Mouse (Mus musculus) heart, adult 2 months (tissue): ENCODE data around the gene Sptbn4. TPM values are rescaled to one million over a fixed set of nuclear protein-coding genes. Genes with fewer than 3 reads are reported as not detected.
A peak's percentile ranks its signal among the peaks of the same experiment; 100 is the strongest.

ENCODE experiments used
- DNase-seq, 2 experiments: peaks; one replicate each; pipeline ENCODE4 v3.0.0; 2021
- H3K27ac ChIP-seq: fragments of 200-600 bp; 2 replicates; pipeline ENCODE4 v1.8.1; 2022
- H3K27me3 ChIP-seq: fragments of 200-500 bp; 2 replicates; pipeline ENCODE4 v1.6.1; 2012; ENCODE audit warnings: mild to moderate bottlenecking, low read length, inconsistent platforms, mixed read lengths; ENCODE audit not compliant: control insufficient read depth, insufficient read depth
- H3K36me3 ChIP-seq: fragments of 200-500 bp; 2 replicates; pipeline ENCODE4 v1.6.1; 2012; ENCODE audit warnings: low read length, inconsistent platforms; ENCODE audit not compliant: control insufficient read depth, insufficient read depth
- H3K4me1 ChIP-seq: fragments of 200-500 bp; 2 replicates; pipeline ENCODE4 v1.6.1; 2011; ENCODE audit warnings: low read length; ENCODE audit not compliant: control insufficient read depth, insufficient read depth
- H3K4me3 ChIP-seq: fragments of 200-600 bp; 2 replicates; pipeline ENCODE4 v1.8.1; 2022
- H3K79me2 ChIP-seq: fragments of 200-500 bp; replicated peaks from 2 replicates; pipeline ENCODE4 v1.6.1; 2012; ENCODE audit warnings: mild to moderate bottlenecking, inconsistent platforms, low read length, moderate library complexity, mixed read lengths; ENCODE audit not compliant: control insufficient read depth, insufficient read depth
- H3K9ac ChIP-seq: fragments of 200-500 bp; 2 replicates; pipeline ENCODE4 v1.6.1; 2012; ENCODE audit warnings: low read depth, mild to moderate bottlenecking, control low read depth, inconsistent platforms, low read length, mixed read lengths
- CTCF ChIP-seq: fragments of 200-600 bp; IDR thresholded peaks from 2 replicates; pipeline ENCODE4 v1.8.1; 2022; ENCODE audit warnings: antibody characterized with exemption, mild to moderate bottlenecking, moderate library complexity
- EP300 ChIP-seq: fragments of 200-500 bp; IDR thresholded peaks from 2 replicates; pipeline ENCODE4 v1.6.1; 2011; ENCODE audit warnings: low read depth, low read length, control low read depth; ENCODE audit not compliant: insufficient read depth
- POLR2A ChIP-seq: fragments of 200-500 bp; IDR thresholded peaks from 2 replicates; pipeline ENCODE4 v1.6.1; 2011; ENCODE audit warnings: mild to moderate bottlenecking, low read depth, low read length, control low read depth; ENCODE audit not compliant: insufficient read depth
- WGBS: fragments of 180-500 bp; shearing (Covaris S2); methylation state at CpG from one replicate; pipeline ENCODE4 v1.1.7; 2018; 5-methylcytosine and 5-hydroxymethylcytosine counted together
- intact Hi-C: fragments of 180-260 bp; cut with DNase I; formaldehyde crosslinking; loops from one replicate; pipeline ENCODE4 v1.15.1; 2025
- polyA plus RNA-seq: library from polyadenylated mRNA; depleted of rRNA; stranded (reverse); fragments of >200 nt; gene quantifications from 2 replicates; pipeline ENCODE4 v1.2.3, GENCODE M21; 2012
- total RNA-seq, 2 experiments: library from RNA; stranded (reverse); gene quantifications; 2 replicates each; pipeline ENCODE4 v1.2.3; 2021

Sptbn4 gene
- total and polyA plus RNA-seq, 3 experiments = 0.18 to 0.23 (median 0.20) TPM

DNA sequence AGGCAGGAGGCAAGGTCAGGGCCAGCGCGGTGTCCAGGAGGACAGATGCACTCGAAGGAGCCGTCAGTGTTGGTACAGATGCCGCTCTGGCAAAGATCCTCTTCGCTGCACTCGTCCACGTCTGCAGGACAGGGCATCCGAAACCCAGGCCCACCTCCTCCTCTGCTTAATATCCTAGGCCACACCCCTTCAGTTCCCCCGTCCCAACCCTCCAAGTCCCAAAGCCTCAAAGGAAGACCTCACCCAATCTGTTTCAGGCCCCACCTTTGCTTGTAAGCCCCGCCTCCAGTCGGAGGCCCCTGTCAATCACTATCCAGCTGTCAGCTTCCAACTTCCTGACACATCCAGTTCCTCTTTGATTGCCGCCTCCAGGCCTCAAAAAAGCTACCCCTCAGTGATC lies 125.2 kb downstream of the Sptbn4 start:
- WGBS = 30% methylated on average over 13 of the region's 13 CpGs
- intact Hi-C loops = no loop called here
- Histone ChIP-seq H3K27ac (peak overlapping the region; percentile 60), H3K27me3 (no peaks in the 10 kb centered on the region), H3K9ac (peak overlapping the region; percentile 40), H3K79me2 (no peaks in the 10 kb centered on the region), H3K4me3 (peak overlapping the region; percentile 20; the same call in 1 of the 2 replicates), H3K36me3 (no peaks in the 10 kb centered on the region), H3K4me1 (peaks cover 9% of the 10 kb centered on the region)
- DNase-seq = peak; percentile 58 to 60
- TF ChIP-seq POLR2A (0 out of 2 replicates have a peak, but pooled peaks have one; percentile 19), CTCF (no peak)

DNA sequence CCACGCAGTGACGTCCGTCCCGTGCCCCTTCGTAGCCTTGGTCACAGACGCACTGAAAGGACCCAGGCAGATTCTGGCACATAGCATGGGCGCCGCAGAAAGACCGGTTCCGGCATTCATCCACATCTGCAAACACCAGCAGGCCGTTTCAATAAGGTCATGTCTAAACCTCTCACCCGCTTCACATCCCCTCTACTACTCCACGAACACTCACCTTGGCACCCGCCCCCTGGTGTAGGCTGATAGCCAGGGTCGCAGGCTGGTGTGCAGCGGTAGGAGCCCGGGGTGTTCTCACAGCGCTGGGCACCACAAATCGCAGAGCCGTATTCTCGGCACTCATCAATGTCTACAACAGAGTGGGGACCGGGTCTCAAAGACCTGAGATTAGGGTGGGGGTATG lies 128.1 kb downstream of the Sptbn4 start:
- intact Hi-C loops = no loop called here
- Histone ChIP-seq H3K4me1 (peaks cover 4% of the 10 kb centered on the region), H3K9ac (no peak overlapping the region), H3K27me3 (no peaks in the 10 kb centered on the region), H3K4me3 (no peak overlapping the region), H3K36me3 (no peaks in the 10 kb centered on the region), H3K79me2 (no peaks in the 10 kb centered on the region), H3K27ac (no peak overlapping the region)
- no peak for DNase-seq
- WGBS = 88% methylated on average over 22 of the region's 22 CpGs
- TF ChIP-seq POLR2A (no peak), EP300 (no peak), CTCF (no peak)

DNA sequence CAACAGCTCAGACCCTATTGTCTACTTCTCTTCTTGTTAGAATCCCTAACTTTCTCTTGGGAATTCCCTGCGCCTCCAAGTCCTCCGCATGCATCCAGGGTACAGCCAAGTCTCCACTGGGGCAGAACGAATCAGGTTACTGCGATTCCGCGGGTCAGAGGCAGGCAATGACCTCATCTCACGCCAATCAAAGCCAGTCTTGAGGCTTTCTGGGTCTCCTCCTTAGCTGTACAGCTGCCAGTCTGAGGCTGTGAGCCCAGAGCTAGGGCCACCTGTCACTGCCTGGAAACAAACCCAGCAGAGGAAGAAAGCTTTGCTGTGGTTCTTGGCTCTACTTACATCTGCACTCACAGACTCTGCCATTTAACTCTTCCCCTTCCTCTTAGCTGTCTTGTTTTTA lies 131.5 kb downstream of the Sptbn4 start:
- H3K4me1 ChIP-seq = peaks cover under 1% of the 10 kb centered on the region
- TF ChIP-seq POLR2A = no peak
- TF ChIP-seq CTCF = no peak
- TF ChIP-seq EP300 = no peak
- H3K79me2 ChIP-seq = no peaks in the 10 kb centered on the region
- no peaks in the 10 kb centered on the region for H3K36me3 ChIP-seq
- no peak overlapping the region for H3K27ac ChIP-seq
- intact Hi-C loops = no loop called here
- no peak overlapping the region for H3K4me3 ChIP-seq
- 55% methylated on average over 7 of the region's 7 CpGs for WGBS
- DNase-seq = peak; percentile 57 to 76
- no peak overlapping the region for H3K9ac ChIP-seq
- no peaks in the 10 kb centered on the region for H3K27me3 ChIP-seq

DNA sequence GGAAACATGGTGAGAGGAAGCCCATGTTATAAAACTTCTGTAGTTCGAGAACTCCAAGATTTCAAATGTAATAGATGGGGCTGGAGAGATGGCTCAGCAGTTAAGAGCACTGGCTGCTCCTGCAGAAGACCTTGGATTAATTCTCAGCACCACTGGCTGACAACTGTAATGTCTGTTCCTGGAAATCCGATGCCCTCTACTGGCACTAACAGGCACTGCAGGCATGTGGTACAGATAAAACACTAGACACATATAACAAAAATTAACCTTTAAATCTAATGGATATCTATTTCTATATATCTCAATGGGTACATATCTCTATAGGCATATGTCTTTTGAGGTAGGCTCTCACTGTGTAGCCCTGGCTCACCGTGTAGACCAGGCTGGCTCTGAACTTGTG lies 133.1 kb downstream of the Sptbn4 start:
- no peak overlapping the region for H3K27ac ChIP-seq
- 93% methylated on average over 3 of the region's 3 CpGs for WGBS
- no peaks in the 10 kb centered on the region for H3K36me3 ChIP-seq
- H3K4me1 ChIP-seq = peaks cover 4% of the 10 kb centered on the region
- H3K79me2 ChIP-seq = no peaks in the 10 kb centered on the region
- no peak overlapping the region for H3K9ac ChIP-seq
- H3K27me3 ChIP-seq = no peaks in the 10 kb centered on the region
- intact Hi-C loops = no loop called here
- H3K4me3 ChIP-seq = no peak overlapping the region
- no peak for DNase-seq
- TF ChIP-seq EP300 (no peak), CTCF (peak; percentile 57), POLR2A (no peak)

DNA sequence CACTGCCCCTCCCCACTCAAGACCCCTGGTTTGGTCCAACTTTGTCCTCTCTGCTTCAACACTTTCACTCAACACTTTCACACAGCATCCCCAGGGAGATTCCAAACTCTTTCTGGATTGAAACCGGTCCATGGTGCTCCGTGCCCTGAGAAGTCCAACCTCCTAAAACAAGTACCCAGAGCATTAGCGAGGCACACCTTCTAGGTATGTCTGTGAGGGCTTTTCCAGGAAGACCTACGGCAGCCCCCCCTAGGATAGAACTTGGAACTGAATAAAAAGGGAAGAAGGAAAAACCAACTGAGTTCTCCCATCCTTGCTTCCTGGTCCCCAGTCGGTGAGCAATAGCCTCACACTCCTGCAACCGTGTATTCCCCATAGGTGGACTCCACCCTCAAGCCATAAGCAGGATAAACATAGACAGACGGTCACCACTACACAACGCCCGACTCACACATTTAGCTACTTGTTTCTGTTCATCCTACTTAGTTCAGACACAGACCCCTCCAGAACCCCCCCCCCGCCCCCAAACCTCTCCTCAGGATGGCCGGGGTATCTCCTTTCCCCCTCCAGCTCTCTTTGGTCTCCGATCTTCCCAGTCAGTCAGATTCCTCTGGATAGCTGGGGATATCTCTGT lies 135.7 kb downstream of the Sptbn4 start:
- WGBS = 86% methylated on average over 12 of the region's 12 CpGs
- H3K4me3 ChIP-seq = no peak overlapping the region
- H3K4me1 ChIP-seq = peaks cover 7% of the 10 kb centered on the region
- intact Hi-C loops = no loop called here
- H3K27me3 ChIP-seq = no peaks in the 10 kb centered on the region
- no peak overlapping the region for H3K9ac ChIP-seq
- TF ChIP-seq CTCF (no peak), EP300 (no peak), POLR2A (no peak)
- H3K36me3 ChIP-seq = peaks cover 5% of the 10 kb centered on the region; the same call in 1 of the 2 replicates
- H3K79me2 ChIP-seq = no peaks in the 10 kb centered on the region
- no peak overlapping the region for H3K27ac ChIP-seq
- no peak for DNase-seq

DNA sequence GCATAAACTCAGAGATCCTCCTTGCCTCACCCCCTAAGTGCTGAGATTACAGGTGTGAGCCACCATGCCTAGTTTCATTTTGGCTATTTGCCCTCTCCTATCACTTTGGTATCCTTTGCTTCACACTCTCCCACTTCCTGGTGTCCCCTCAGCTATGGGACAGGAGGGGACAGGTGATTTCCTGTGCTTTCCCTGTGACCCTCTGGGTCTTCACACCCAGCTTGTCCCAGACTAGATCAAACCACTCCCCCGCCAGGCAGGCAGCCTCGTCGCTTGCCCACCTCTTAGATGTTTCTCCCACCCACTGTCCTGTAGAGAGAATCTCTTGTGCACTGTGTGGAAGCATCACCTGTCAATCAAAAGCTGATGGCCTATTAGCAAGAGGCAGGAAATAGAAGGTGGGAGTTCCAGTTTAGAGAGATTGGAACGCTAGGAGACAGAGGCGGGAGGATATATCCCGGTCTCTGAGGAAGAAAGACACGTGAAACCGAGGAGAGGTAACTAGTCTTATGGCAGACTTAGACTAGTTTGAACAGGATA lies 136.4 kb downstream of the Sptbn4 start:
- Histone ChIP-seq H3K27me3 (no peaks in the 10 kb centered on the region), H3K27ac (no peak overlapping the region), H3K36me3 (peaks cover 5% of the 10 kb centered on the region; the same call in 1 of the 2 replicates), H3K9ac (no peak overlapping the region), H3K4me3 (no peak overlapping the region), H3K4me1 (peaks cover 7% of the 10 kb centered on the region), H3K79me2 (no peaks in the 10 kb centered on the region)
- DNase-seq = no peak
- 43% methylated on average over 8 of the region's 8 CpGs for WGBS
- intact Hi-C loops = no loop called here
- no peak for TF ChIP-seq CTCF
